Mouse (Mus musculus) cerebellum, adult (tissue): ENCODE data around the gene Nxph4.

ENCODE experiments used
- ATAC-seq: cut with Nextera tagmentation; 2 replicates; pipeline ENCODE4 v1.9.2; 2017; ENCODE audit warnings: mild to moderate bottlenecking, moderate library complexity, mixed read lengths; ENCODE audit not compliant: insufficient number of reproducible peaks, low FRiP score, low TSS enrichment

Gene Nxph4

DNA sequence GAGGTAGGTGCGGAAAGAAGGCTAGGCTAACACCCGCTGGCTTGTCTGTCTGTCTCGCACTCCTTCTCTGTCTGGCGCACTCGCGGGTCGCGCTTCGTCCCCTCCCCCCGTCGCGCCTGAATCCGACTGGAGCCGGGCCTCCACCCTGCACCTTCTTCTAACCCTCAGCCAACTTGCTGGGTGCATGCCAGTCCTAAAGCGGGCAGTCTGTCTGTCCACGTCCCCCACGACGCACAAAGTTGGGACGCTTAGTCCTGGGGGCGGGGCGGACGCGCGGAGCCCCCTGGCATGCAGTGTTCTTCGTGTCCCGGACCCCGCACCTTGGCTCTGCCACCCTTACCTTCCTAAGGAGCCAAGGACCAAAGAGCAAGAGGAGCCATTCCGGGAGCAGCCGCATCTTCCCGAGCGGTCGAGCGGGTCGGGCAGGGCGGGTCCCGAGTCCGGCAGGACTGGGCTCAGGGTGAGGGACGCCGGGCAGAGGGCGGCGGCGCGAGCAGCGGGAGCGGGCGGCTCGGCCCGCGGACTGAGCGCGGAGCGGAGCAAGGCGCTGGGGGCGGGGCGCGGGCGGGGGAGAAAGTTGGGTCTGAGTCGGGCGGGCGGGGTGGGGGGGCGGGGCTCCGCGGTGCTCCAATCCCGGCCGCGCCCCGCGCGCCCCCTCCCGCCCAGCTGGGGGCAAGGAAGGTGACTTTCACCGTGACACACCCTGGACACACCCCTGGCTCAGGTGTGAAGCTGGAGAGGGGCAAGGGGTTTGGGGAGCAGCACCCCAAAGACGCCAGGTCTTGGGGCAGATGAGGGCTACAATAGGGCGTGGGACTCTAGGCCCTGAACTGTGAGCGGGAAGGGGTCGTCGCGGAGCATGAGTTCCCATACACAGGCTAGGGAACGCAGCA is at the start of gene Nxph4:
Gene Nxph4 (minus strand): TSS at position 524 of the 893 bp plus-strand sequence.
- ATAC-seq: no peak

DNA sequence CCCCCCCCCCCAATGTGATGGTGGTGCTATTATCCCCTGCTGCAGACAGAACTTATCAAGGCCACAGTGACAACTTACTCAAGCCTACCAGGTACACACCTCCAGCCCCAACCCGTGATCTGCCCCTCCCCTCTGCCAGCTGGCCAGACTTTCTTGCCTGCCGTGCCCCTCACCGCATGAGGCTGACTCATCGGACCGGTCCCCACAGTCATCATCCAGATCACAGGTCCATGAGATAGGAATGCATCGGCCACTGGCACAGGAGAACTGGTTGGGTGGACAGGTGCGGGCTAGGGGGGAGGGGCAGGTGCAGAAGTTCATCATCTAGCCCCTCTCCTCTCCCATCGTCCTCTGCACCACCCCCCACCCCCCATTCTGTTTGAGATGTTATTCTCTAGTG is 49.3 kb upstream of the Nxph4 start:
- no peak for ATAC-seq

DNA sequence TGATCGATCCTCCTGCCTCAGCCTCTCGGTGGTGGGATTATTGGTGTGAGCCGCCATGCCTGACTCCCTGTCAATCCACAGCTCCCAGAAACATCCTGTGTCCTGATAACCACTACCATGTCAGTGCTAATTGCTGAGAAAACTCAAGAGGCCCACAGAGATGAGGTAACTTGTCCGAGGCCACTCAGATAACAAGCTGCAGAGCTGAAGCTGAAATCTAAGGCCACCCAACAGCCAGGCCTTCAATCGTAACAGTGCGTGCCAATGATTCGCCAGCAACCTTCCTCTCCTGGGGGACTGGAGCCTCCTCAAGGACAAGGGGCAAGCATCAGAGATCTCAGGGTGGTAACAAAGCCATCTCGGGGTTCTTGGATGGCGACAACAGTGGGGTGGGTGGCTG is 46.9 kb upstream of the Nxph4 start:
- ATAC-seq: no peak

DNA sequence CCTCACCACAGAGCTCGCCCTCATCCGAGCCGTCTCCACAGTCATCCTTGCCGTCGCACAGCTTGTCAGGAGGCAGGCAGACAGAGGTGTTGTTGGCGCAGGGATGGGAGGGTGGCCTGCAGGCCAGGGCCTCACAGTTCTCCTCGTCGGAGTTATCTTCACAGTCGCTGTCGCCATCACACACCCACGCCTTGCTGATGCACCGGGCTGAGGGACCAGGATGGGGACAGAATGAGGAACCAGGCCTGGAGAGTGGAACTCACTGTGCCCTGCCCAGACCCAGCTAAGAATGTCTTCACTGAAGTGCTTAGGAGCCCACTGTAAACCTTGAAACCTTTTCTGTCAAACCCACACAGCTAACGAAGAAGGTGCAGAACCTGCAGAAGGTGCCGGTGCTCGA is 43.6 kb upstream of the Nxph4 start:
- no peak for ATAC-seq

DNA sequence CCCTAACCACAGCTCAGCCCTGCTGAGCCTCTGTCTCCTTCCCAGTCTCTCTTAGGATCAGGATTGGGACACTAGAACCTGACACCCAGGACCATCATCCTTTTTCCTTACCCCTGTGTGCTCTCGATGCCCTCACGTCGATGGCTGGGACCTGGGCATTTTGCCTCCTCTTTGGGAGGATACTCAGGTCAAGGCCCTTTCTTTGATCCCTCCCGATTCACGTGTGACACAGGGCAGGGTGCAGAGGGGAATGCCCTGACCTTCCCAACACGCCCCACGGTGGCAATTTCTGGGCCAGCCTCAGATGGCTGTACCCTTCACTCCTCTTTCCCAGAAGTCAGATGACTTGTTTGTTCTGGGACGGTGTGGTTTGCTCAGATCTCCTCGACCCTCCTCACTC is 42.8 kb upstream of the Nxph4 start:
- no peak for ATAC-seq

DNA sequence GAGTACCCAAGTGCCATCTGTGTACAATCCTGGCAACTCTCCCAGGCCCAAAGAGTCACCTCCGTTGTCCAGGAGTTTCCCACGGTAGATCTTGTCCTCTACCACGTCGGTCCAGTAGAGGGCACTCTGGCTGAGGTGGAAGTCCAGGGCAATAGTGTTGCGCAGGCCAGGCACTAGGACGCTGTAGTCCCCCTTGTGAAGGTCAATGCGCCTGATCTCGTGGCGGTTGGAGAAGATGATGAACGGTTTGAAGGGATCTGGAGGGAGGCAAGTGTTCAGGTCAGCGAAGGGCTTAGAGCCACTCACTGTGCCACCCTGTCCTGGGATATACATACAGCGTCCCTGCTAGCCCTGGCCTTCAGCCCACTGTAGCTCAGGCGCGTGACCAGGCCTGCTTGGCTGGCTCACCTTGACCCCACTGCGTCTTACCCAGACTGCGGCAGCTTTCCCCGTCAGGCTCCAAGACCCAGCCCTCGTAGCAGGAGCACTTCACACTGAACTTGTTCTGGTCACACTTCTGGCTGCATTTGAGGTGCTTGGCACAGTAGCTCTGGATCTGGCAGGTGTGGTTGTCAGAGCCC is 42.1 kb upstream of the Nxph4 start:
- ATAC-seq: peak; percentile 27; the same call in 1 of the 2 replicates

DNA sequence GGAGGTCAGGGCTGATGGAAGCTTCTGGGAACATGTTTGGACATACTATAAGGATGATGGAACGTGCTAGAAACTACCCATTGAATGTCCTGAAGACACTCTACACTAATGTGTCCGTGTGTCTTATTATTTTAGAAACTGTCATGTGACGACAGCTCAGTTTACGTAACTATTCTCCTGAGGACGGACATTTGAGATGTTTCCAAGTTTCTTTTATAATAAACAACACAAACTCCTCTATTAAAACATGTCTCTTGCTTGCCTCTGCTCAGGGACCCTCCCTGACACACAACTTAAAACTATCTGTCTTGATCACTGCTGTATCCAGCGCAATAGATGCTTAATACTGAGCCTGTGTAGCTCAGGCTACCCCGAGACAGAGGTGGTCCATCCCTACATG is 41.4 kb upstream of the Nxph4 start:
- ATAC-seq: no peak

DNA sequence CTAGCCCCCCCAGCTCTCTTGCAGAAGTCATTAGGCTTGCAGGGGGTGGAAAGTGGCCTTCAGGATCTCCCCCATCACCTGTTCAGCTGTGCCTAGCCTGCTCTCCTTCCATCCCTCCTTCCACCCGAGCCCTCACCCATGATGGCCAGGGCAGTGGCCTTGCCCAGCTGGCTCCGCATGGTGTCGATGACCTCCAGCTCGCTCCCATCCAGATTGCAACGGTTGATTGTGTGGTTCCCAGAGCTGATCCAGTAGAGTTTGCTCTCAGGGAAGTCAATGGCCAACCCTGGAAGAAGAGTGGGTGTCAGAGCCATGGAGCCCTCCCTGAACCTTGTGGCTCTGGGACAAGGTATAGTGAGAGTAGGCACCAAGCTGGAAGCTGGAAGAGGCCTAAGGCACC is 37.9 kb upstream of the Nxph4 start:
- ATAC-seq: no peak

DNA sequence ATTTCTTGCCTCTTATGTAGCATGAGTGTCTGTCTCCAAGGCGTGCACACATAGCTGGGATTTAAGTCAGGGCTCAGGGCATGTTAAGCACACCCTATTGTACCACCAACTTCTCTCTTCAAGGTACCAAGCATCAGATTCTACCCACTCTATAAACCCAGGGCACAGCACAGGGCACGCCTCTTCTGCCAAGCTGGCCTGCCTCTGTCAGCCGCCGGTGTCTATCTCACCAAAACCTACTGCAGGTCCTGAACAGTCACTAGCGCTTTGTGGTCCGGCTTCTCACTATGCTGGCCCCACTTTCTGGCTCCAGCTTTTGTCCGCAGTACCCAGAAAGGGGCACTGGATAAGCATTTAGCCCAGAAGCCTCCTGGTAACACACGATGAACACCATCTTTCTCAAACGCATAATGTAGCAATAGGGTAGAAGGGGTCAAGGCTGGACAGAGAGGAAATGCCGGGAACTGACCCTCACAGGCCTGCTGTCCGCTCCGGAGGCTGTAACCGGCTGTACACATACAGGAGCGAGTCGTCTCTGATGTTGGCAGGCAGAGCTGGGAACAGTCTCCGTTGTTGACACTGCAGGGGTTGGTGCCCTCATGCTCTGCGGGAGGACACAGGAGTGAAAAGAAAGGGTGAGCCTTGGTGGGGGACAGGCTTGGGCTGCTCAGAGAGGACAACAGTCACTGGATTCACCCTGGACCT is 36.7 kb upstream of the Nxph4 start:
- ATAC-seq: no peak

DNA sequence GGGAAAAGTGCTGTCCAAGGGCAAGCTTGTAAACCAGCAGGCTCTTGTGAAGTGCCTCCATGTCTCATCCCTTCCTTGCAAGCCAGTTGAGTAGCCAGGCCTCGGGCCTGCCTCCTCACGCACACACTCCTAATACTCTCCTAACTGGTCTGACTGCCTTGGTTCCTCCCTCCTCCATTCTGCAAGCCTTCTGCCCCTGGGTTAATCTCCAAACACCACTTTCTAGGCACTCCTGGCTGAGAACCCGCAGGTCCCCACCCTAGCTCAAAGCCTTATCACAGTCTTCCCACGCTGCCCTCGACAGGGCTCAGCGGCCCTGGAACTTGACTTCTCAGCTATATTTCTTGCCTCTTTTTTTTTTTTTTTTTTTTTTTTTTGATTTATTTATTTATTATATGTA is 36.0 kb upstream of the Nxph4 start:
- no peak for ATAC-seq

DNA sequence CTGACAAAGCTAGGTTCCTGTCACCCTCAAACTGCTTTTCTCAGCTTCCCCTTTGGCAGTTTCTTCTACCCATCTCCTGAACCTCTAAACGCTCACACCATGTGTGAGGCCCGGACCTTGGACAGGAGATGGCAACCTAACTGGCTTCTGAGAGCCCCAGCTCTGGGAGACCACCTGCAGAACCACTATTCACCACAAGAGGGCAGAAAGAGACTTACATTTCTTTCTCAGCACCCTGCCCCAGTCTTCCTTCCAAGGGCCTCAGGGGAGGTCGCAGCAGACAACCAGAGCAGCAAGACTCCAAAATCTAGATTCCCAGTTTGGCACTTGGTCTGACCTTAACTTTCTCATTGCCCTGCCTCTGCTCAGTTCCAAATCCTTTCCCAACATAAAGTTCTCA is 35.1 kb upstream of the Nxph4 start:
- ATAC-seq: no peak

DNA sequence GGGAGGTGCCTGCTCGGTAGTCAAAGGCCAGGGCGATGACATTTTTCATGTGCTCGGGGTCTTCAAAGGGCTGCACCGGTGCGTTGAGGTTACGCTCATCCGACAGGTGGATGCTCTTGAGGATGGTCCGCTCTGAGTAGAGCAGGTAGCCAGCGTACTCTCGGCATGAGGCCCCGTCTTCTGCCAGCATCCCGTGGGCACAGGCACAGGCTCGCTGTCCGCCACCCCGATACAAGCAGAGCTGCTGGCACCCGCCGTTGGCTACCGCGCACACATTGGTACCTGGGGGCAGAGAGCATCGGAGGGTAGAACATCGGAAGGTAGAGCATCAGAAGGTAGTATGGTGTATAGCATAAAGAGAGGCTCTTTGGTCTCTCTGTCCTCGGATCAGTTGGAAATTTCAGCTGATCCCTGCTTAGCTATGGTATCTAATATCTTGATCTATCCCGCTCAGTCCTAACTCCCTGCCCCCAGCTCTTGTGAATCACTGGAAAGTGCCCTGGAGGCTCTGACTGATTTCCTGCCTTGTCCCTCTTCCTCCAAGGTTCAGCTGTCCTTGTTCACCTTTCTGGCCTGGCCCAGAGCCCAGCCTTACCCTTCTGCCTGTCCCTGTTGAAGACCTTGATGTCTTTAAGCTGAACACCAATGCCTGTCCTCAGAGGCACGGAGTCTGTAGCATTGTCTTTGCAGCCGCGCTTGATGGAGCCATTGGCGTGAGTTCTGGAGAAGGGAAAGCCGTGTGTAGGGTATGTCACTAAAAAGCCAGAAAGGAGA is 32.4 kb upstream of the Nxph4 start:
- ATAC-seq: 0 out of 2 replicates have a peak, but pooled peaks have one; percentile 49

DNA sequence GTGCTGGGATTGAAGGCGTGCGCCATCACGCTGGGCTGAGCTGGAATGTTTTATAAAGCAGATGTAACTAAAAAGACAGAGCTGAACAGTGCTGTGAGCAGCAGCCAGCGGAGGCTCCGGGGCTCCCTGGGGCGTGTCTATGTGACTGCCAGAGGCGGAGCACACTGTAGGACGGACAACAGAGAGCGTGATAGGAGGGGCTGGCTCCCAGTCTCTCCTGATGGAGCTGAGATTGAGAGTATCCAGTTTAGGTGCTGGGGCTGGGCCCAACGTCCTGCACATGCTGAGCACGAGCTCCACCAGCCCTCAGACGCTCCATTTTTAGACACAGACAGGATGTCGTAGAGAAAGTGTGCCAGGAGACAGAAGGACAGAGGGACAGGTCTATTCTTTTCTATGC is 29.9 kb upstream of the Nxph4 start:
- ATAC-seq: no peak

DNA sequence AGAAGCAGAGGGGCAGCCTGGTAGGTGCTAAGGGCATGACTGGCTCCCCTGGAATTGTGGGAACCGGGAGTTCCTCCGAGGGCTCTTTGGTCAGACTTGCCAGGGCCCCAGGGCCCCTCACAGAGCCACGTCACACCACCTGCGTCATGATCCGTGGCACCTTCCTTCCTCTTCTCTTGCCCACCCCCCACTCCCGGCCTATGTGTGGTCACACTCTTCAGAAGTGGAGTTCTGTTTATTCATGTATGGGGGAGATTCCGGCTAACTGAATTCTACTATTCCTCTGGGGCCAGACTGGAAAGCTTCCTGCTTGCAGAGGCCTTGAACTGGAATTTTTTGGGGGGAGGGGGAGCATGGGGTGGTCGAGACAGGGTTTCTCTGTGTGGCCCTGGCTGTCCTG is 29.5 kb upstream of the Nxph4 start:
- ATAC-seq: no peak

DNA sequence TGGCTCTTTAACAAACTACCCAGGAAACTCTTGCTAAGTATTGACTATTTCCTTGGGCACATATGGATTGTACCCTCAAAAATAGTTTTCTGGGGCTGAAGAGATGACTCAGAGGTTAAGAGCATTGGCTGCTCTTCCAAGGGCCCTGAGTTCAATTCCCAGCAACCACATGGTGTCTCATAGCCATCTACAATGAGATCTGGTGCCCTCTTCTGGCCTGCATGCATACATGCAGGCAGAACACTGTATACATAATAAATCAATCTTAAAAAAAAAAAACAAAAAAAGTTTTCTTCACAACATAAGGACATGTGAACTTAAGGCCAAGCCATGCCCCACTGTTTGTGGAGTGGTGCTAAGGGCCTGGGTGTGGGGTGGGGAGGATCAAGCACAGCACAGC is 26.8 kb upstream of the Nxph4 start:
- no peak for ATAC-seq

DNA sequence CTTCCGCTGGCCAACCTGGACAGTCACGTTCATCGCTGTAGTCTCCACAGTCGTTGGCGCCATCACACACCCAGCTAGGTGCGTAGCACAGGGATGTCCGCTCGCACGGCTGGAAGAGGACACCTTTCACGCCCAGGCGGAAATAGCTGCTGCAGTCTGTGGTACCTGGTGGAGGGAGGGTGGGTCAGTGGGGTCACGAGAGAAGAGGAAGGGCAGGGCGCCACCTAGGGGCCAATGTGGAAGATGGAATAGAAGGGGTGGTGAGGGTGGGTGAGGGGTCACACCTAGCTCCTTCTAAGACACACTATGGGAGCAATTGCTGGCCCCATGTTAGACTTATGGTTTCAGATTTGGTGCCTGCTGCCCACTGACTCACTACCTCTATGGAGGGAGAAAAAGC is 23.0 kb upstream of the Nxph4 start:
- no peak for ATAC-seq

DNA sequence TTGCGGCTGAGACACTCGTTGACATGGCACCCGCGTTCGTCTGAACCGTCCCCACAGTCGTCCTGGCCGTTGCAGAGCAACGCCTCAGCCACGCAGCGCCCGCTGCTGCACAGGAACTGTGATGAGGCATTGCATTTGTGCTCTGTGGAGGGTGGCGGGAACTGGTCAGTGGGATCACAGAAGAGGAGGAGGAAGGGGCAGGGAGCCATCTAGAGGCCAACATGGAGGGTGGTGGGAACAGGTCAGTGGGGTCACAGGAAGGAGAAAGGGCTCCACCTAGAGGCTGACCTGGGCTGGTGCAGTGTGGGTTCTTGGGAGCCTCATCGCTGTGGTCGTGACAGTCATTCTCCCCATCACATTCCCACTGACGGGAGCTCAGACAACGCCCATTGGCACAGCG is 21.3 kb upstream of the Nxph4 start:
- no peak for ATAC-seq

DNA sequence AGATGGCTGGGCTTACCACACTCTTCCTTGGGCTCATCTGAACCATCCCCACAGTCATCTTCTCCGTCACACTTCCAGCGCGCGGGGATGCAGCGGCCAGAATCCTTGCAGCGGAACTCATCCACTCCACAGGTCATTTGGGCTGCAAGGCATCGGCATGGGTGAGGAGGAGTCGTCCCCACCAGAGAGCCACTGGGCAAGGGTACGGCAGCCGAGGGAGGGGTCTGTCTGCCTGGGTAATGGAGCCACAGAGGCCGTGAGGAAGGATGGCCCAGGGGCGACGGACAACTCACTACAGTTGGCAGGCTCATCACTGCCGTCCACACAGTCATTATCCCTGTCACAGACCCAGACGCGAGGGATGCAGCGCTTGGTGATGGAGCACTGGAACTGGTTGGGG is 15.5 kb upstream of the Nxph4 start:
- no peak for ATAC-seq

DNA sequence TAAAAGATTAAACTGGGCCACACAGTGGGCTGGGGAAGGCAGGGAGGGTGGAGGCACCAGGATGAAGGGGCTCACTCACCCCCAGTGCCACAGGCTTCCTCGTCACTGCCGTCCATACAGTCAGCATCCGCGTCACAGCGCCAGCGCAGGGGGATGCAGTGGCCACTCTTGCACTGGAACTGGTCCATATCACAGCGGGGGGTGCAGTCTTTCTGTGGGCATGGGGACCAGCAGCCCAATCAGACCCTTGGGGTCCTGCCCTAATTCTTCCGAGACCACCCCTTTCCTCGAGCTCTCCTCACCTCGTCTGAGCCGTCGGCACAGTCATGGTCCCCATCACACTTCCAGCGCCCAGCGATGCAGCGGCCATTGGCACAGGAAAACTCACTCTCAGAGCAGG is 13.9 kb upstream of the Nxph4 start:
- ATAC-seq: no peak

DNA sequence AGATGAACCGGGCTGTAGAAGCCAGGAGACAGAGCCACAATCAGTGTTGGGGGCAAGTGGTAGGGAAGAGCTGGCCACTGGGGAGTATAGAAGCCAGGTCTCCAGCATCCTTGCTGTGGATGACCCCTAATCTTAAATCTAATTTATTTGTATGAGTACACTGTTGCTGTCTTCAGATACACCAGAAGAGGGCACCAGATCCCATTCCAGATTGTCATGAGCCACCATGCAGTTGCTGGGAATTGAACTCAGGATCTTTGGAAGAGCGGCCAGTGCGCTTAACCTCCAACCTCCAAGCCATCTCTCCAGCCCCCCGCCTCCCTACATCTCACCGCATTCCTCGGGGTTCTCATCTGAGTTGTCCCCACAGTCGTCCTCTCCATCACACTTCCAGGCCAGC is 12.1 kb upstream of the Nxph4 start:
- no peak for ATAC-seq

DNA sequence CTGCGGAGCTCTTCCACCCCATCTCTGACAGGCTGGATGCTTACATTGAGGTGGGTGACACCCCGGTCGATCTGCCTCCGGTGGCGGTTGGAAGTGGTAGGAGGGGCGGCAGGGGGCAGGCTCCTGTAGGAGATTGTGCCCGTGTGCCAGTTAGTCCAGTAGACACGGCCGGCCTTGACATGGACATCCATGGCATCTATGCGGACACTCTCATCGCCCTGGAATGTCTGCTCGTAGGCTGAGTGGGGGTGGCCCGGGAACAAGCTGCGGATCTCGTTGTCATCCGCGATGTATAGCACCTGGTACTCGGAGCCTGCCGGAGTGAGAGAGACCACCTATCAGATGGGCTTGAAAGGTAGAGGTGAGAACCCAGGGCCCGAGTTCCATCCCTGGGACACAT is 10.0 kb upstream of the Nxph4 start:
- no peak for ATAC-seq
